Mouse (Mus musculus): ENCODE data around the gene Trim63.
A peak's percentile ranks its signal among the peaks of the same experiment; 100 is the strongest.
"Not testable (repeated sequence)": the region's sequence is repeated elsewhere in the genome, so short reads cannot be mapped to it uniquely, and the experiment has no call there.

Gene Trim63

DNA sequence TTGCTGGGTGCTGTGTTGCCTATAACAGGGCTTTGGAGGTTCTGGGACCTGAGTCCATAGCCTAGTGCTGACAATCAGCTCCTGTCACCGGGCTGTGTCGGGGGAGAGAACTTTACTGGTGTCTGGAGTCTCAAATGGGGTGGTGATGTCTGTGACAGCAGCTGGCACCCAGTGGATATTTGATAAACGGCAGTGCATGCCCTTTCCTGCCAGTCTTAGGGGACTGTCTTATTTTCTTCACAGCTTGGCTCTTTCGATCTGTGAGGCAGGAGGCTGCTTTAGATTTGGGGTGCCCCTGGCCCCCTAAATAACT is 15.5 kb upstream of the Trim63 start:
- no peak for DNase-seq

DNA sequence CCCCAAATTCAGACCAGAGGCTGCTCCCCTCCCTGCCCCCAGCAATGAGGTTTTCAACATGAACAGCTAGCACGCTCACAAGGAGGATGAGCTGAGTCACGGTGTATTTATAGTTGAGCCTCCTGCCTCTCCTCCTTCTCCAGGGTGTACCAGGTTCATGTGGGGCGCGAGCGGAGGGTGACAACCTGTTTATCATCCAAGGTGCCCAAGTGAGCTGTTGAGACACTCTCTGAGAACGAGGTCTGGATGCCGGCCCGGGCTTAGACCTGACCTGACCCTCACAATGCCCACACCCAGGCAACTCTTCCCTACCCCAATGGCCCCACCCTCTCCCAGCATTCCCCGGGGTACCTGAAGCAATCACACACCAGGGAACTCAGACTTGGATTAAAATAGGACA is 14.6 kb upstream of the Trim63 start:
- DNase-seq: no peak

DNA sequence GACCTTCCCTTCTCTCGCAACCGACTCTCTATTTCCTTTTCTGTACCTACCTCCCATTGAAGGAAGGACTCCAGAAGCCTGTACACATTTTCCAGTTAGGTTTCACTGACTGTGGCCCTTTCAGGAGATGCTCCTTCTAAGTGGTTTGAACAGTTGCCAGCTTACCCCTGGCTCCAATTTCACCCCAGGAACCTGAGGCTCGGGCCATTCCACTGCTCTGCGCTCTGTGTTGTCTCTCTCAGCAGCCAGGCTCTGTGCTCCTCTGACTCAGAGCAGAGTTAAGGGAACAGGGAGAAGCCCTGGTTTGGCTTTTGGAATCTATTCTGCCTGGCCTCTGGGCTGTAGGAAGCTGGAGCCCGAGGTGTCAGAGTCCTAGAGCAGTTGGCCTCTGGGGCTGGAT is 12.8 kb upstream of the Trim63 start:
- no peak for DNase-seq

DNA sequence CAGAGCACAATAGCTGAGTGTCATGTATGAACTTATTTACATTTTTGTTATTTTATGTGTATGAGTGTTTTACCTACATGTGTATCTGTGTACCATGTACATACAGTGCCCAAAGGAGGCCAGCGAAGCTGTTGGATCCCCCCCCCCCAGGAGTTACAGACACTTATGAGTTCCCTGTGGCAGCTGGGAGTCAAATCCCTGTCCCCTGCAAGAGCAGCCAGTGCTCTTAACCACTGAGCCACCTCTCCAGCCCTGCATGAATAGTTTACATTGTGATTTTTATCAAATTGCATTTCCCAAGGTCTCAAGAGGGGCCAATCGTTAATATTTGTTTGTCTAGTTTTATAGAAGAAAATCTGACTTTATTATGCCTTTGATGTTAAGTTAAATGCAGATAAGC is 8.0 kb upstream of the Trim63 start:
- DNase-seq: no peak

DNA sequence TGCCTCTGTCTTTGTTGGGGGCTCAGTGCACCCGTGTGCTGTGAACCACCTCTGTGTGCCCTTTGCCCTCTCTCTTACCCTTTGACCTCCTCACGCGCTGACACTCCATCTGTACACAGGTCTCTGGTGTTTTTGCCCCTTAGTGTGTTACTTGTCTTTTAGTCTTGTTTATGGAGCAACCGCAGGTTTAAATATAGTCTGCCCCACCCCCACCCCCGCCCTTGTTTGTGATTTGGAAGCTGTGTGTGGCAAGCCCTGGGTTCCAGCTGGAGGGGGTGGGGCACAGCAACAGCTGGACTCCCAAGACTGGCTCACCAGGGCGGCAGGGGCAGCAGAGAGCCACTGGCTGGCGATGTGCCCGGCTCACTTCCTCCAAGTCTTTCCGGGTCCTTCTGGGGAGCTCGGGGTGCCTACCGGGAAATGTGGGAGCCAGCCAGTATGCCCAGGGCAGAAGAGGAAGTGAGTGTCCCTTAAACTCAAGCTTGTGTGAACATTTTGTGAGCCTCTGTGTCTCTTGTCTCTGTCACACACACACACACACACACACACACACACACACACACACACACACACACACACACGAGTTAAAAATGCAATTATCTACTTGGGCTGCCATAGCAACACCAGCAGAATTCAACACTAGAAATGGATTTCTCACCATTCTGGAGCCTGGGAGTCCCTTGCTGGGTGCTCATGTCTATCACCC is 7.4 kb upstream of the Trim63 start:
- peak; percentile 65 for DNase-seq

DNA sequence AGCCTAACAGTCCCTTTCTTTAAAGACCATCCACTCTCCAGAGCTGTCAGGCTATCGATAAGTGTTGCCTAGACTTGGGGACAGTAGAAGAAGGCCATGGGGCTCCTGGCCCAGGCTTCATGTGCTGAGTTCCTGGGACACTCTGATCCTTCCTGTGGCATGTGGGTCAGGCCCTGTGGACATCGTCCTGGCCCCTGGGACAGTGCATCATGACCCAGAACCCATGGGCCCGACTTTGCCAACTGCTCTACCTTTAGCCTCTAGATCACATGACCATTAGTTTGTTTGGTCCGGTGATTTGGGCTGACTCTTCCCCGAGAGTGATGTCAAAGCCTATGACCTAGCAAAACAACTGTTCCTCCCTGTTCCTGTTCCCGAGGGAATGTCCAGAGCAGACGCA is 4.8 kb upstream of the Trim63 start:
- peak; percentile 60 for DNase-seq

DNA sequence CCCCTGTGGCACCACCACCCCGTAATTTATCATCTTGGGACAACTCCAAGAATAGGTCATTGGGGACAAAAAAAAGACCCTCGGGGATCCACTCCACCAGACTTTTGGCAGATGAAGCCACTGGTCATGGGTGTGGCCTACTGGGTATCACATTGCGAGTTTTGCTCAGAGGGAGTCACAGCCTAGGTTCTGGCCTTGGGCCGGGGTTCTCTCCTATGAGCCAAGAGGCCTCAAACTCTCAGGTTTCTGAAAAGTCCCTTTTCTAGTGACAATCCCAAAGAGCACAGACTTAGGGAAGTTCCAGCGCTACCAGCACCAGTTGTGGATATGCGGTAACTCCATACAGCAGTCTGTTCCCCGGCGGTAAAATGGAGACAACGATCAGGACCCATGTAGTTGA is 4.3 kb upstream of the Trim63 start:
- DNase-seq: no peak

DNA sequence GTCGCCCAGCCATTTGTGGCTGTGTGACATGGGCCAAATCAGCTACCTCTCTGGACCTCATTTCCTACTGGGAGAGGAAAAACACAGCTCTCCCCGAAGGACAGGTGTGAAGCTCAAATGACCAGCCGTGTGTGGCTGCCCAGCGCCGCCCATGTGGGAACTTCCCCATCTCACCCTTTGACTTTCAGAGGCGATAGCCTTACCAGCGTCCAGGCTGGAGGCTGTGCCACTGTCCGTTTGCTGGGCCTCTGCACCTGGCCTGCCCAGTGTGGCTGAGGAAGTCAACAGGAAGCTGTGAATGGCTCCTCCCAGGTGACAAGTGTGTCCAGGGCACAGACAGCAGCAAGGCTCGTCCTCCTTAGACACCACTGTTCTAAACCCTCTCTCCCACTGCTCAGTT is 3.1 kb upstream of the Trim63 start:
- no peak for DNase-seq

DNA sequence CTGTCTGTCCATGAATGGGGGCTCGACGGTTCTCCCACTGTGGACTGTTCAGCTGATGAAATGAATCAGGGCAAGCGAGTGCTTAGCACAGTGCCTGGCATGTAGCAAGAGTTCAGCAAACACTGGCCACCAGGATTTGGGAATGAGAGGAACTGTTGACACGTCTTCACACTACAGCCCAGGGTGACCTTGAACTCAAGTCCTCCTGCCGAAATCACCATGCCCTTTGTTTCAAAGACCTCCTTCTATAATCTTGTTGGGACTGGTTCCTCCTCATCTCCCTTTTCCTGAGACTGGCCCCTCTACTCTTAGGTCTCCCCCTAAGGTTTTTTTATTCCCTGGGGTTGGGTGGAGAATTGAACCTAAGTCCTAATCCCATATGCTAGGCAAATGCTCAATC is 2.6 kb upstream of the Trim63 start:
- no peak for DNase-seq

DNA sequence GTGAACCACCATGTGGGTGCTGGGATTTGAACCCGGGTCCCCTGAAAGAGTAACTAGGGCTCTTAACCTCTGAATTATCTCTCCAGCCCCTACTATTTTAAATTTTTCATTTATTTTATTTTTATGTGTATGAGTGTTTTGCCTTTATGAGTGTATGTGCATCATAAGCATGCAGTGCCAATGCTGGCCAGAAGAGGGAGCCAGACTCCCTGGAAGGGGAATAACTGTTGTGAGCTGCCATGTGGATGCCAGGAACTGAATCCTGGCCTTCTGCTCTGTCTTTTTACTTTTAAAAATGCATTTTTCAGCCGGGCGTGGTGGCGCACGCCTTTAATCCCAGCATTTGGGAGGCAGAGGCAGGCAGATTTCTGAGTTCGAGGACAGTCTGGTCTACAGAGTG is 2.0 kb upstream of the Trim63 start:
- no peak for DNase-seq

DNA sequence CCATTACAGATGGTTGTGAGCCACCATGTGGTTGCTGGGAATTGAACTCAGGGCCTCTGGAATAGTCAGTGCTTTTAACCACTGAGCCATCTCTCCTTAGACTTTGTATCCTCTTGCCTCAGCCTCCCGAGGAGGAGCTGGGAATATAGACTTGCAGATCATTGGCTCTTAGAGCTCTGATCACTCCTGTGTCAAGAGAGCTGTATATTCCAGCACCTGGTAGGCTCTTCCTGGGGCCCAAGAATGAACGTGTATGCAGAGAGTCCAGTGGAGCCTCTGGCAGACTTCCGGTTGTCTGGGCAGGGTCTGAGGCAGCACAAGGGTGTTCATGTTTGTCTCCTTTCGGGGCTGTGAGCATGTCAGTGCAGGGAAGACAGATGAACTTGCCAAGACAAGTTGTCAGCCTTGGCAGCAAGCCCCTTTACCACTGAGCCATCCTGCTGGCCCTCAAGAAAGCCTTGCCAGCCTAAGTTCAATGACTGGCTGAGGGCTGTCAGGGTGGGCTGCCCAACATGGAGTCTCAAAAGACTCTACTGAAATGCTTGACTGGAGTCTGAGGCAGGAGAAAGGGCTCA is 752 bp upstream of the Trim63 start:
- DNase-seq: no peak

DNA sequence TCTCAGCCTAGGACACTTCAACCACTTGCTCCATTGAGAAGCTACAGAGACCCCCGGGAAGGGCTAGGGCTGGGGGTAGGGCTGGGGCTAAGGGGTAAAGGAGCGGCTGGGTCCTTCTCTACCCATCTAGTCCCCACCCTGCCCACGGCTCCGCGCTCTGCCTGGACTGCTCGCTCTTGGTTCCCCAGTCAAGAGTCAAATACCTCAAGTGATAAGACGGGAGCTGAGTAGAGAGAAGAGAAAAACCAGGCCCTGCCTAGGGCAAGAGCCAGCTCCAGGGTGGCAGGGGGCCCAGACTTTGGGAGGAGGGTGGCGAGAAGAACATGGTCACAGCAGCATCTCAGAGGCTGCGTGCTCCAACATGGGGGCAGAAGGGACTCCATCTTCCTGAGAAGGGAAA is 550 bp downstream of the Trim63 start:
- no peak for DNase-seq

DNA sequence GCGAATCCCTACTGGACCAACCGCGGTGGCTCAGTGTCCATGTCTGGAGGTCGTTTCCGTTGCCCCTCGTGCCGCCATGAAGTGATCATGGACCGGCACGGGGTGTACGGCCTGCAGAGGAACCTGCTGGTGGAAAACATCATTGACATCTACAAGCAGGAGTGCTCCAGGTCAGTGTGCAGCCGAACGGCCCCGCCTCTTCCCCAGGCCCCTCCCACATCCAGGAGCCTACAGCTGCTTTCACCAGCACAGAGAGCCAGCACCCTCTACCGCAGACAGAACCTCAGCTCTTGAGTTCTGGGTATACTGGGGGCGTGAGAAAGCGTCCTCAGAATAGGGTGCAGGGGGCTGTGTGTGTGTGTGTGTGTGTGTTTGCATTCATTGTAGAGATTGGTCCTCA is 1.5 kb downstream of the Trim63 start:
- peak; percentile 32 for DNase-seq

DNA sequence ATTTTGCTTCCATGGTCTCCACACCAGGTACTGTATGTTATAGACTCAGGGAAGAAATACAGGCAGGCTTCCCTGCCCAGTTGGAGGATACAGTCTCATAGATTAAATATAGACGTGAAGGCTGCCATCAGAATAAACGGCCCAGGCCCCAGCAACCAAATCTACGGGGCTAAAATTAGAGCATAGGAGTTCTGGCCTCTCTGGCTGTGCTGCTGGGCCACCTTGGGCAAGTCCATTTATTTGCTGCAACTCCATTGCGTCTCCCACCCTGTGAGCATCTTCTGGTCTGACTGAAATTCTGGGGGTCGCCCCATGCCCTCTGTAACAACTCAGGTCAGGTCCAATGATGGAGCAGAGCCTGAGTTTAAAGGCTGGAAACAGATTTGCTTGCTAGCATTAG is 4.2 kb downstream of the Trim63 start:
- DNase-seq: no peak

DNA sequence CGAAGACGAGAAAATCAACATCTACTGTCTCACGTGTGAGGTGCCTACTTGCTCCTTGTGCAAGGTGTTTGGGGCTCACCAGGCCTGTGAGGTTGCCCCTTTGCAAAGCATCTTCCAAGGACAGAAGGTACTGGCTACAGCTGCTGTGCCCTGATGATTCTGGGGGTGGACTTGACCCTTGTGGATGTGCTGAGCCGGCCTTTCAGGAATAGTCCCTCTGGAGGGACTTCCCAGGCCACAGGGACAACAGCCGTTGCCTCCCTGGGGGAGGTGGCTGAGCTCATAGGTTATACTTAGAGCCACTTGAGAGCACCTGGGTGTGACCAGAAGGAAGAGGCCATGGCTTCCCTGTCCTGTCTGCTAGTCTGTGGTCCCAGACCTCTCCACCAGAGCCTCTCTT is 4.8 kb downstream of the Trim63 start:
- DNase-seq: no peak

DNA sequence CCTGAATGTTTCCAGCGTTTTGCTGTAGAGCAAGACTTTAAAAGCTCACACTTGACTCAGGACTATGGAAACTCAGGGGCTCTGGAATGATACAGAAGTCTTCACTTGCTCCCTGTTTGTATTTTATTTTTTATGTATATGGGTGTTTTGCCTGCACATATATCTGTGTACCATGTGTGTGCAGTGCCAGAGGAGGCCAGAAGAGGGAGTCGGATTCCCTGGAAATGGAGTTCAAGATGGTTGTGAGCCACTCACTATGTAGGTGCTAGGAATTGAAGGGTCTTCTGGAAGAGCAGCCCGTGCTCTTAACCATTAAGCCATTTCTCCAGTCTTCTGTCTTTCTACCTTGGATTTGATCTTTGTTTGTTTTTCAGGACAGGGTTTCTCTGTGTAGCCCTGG is 6.6 kb downstream of the Trim63 start:
- DNase-seq: no peak

DNA sequence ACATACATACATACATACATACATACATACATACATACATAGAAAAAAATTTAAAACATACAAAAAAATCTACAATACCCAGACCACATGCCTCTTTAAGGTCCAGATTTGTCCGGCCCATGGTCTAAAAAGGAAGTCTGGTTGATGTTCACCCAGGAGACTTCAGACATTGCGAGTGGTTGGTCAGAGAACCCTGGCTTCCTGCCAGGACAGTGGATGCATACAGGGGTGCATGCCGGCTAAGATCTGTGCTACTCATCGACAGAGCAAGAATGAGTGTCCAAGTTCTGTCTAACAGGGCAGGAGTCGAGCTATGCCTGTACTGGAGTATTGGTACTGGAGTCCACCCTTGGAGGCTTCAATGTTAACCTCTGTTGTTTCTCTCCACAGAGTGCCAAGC is 9.7 kb downstream of the Trim63 start:
- peak; percentile 85 for DNase-seq

DNA sequence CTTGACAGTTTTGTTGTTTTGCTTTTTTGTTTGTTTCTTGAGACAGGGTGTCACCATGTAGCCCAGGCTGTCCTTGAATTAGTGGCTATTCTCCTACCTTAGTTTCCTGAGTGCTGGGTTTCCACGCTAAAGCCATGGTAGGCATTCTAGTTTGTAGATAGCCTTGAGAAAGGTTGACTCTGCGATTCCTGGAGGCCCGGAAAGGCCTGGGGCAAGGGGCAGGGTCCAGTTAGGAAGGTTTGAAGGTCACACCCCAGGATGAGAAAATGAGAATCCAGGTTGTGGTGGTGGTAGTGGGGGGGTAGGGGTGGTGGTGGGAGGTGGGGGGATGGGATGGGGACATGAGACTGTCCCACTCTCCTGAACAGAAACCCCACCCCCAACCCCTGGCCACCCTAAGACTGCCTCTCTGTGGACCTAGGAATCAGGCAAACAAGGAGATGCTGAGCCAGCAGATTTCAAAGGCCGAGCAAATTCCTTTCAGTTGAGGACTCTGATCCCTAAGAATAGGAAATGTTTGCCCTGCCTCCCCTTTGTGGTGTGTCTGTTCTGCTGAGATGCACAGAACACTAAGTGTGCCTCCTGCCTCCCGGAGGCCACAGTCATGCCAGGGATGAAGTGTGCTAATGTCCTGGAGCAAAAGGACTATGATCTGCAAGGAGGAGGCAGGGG is 12.1 kb downstream of the Trim63 start:
- DNase-seq: peak; percentile 91

DNA sequence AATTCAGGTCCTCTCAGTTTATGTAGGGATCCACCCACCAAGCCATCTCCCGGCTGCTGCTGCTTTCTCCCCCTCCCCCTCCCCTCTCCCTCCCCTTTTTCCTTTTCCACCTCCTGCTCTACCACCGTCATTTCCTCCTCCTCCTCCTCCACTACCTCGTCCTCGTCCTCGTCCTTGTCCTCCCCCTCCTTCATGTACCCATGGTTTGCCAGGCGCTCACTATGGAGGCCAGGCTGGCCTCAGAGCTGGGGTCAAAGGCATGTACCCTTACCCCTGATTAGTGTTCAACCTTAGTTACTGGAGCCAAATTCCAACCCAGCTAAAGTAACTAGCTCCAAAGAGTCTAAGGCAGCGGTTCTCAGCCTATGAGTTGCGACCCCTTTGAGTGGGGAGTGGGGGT is 13.2 kb downstream of the Trim63 start:
- peak; percentile 62 for DNase-seq

DNA sequence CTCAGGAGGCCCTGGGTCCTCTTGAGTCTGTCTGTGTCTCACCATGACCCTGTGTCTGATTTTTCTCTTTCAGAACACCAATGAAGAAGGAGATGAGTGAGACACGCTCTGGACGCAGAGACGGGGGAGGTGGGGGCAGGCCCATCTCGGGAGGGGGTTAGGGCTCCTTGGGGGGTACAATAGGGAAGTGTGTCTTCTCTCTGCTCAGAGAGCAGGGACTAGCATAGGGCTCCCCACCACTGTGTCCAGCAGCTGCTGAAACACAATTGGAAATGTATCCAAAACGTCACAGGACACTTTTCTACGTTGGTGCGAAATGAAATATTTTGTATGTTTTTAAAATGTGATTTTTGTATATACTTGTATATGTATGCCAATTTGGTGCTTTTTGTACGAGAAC is 13.9 kb downstream of the Trim63 start:
- DNase-seq: no peak

DNA sequence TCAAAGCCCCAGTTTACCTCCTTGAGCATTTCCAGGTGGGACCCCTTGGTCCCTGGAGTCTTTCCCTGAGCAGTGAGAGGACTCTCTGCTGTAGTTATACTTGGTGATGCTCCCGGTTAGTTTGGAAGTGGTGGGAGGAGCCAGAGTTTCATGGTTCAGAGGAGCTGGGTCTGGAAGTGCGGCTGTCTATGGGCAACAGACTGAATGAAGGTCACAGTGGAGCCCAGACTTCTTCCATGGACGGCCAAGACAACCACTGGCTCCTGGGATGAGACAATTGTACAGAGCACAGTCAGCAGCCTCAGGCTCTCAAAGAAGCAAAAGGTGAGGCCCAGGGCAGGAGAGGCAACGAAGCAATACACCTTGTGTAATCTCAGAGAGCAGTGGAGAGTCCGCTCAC is 15.4 kb downstream of the Trim63 start:
- peak; percentile 81 for DNase-seq

DNA sequence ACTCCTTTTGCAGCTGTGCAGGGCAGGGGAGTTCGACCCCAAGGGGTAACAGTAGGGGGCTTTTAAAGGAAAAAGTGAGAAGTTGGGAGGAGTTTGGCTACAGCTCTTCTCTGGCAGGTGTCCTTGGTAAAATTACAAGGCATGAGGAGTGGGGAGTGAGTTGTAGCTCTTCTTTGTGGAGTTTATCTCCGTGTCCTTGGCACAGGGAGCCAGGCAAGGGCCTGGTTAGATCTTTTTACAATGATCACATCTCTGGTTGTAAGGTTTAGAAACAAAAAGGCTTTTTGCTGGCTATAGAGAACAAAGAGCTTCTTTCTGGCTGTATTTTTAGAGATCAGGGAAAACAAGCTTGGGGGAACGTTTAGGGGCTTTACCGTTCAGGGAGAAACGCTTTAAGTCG is 26.3 kb downstream of the Trim63 start:
- not testable (repeated sequence) for DNase-seq

DNA sequence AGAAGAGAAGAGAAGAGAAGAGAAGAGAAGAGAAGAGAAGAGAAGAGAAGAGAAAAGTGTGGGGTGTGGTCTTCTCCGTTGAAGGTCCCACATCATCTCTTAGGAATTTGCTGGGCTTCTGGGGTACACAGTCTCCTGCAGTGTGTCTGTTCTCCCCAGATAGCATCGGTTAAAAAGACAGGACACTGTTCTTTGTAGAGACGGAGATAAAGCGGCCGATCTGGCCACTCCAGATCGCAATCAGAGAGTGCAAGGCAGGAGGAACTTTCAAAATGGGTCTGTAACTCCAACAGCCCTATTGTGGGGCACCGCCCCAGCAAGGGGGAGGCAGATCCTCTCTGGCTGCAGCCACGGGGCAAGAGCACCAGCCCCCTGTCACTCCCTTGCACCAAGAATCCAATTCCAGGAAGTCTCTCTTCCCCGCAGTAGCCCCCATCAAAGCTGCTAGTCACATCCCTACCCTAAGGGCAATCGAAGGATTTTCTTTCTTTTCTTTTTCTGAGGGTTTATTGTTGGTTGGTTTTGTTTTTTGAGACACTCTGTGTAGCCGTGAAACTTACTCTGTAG is 27.4 kb downstream of the Trim63 start:
- no peak for DNase-seq

Data from kidney, adult 11 months (tissue).